Mouse (Mus musculus) midbrain, postnatal 0 days (tissue): ENCODE measurements around the gene Olfr1342. TPM values are rescaled to one million over a fixed set of nuclear protein-coding genes. Genes with fewer than 3 reads are reported as not detected.

Experiments
- ATAC-seq: fragments of 200-750 bp; cut with Nextera tagmentation; 2 replicates; pipeline ENCODE4 v1.8.0; 2017; ENCODE audit warnings: moderate number of reproducible peaks, mild to moderate bottlenecking, moderate TSS enrichment, moderate library complexity; ENCODE audit not compliant: low FRiP score
- DNase-seq: peaks from one replicate; pipeline ENCODE4 v3.0.0-alpha.2; 2015; ENCODE audit warnings: low spot score
- H3K27ac ChIP-seq: fragments of 300-500 bp; sonication (generic); 2 replicates; pipeline ENCODE4 v1.5.1; 2014; ENCODE audit warnings: low read depth, mild to moderate bottlenecking, low read length, mixed read lengths
- H3K27me3 ChIP-seq: fragments of 300-500 bp; sonication (generic); 2 replicates; pipeline ENCODE4 v1.6.1; 2014; ENCODE audit warnings: low read length, control low read depth, mixed read lengths; ENCODE audit not compliant: insufficient read depth
- H3K36me3 ChIP-seq: fragments of 300-500 bp; sonication (generic); 2 replicates; pipeline ENCODE4 v1.6.1; 2014; ENCODE audit warnings: low read length, control low read depth, mixed read lengths; ENCODE audit not compliant: insufficient read depth
- H3K4me1 ChIP-seq: fragments of 300-500 bp; sonication (generic); 2 replicates; pipeline ENCODE4 v1.6.1; 2014; ENCODE audit warnings: mild to moderate bottlenecking, control low read depth, antibody characterized with exemption, low read length, mixed read lengths; ENCODE audit not compliant: insufficient read depth
- H3K4me2 ChIP-seq: fragments of 300-500 bp; sonication (generic); 2 replicates; pipeline ENCODE4 v1.6.1; 2014; ENCODE audit warnings: low read depth, mild to moderate bottlenecking, low read length, mixed read lengths; ENCODE audit not compliant: poor library complexity, severe bottlenecking
- H3K4me3 ChIP-seq: fragments of 300-500 bp; sonication (generic); 2 replicates; pipeline ENCODE4 v1.5.1; 2014; ENCODE audit warnings: low read depth, mild to moderate bottlenecking, low read length, moderate library complexity
- H3K9ac ChIP-seq: fragments of 300-500 bp; sonication (generic); replicated peaks from 2 replicates; pipeline ENCODE4 v1.6.1; 2014; ENCODE audit warnings: mild to moderate bottlenecking, low read length, moderate library complexity, mixed read lengths; ENCODE audit not compliant: poor library complexity, severe bottlenecking
- H3K9me3 ChIP-seq: fragments of 300-500 bp; sonication (generic); 2 replicates; pipeline ENCODE4 v1.6.1; 2016; ENCODE audit warnings: low read length, control low read depth
- CTCF ChIP-seq: IDR thresholded peaks from 2 replicates; pipeline ENCODE4 v1.5.1; 2016; ENCODE audit warnings: antibody characterized with exemption, mild to moderate bottlenecking
- WGBS: fragments of 180-500 bp; shearing (Covaris S2); extraction: QIAGEN DNeasy Blood & Tissue Kit; methylation state at CpG from one replicate; pipeline ENCODE4 v1.1.7; 2014; 5-methylcytosine and 5-hydroxymethylcytosine counted together
- polyA plus RNA-seq: library from polyadenylated mRNA; unstranded; fragments of >200 nt; fragmentation: Nextera tagmentation; extraction: Ambion mirVana; gene quantifications from 2 replicates; pipeline ENCODE4 v1.2.1, GENCODE M21; 2015
- total RNA-seq: library from RNA; depleted of rRNA; stranded (reverse); fragments of >200 nt; gene quantifications from 2 replicates; pipeline ENCODE4 v1.2.3, GENCODE M21; 2014

Olfr1342 gene
- total and polyA plus RNA-seq, 2 experiments from 2014 or later: not detected

DNA sequence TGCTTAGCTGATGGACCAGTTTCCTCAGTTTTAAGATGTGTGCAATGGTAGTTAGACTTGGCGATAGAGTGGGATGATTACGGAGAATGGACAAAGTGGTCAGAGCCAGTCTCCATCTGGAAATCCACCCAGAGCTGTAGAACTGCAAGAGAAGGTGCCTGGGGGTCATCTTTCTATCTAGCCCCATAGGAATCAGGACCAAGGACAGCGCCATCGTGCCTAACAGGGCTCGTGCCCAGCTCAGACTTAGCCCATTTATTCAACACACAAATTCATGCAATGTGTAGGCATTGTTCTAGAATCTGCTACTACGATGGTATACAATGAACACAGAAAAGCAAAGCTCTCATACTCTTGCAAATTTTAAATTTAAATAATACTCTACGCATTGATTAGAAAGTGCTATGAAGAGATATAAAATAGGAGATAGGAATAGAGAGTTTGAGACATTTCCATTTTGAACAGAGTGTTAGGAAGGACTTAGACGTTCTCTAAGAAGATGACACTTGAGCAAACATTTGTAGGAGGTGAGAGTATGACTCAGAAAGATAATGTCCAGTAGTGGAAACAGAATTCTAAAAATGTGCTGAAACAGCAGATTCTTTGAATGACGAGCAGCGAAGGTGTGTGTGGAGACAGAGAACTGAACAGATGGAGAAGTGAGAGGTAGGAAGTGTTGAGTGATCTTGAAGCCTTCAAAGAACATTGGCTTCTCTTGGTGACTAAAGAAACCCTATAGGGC lies 29.4 kb upstream of the Olfr1342 start:
- ATAC-seq: no peak
- Histone ChIP-seq H3K27ac (no peak overlapping the region), H3K4me2 (no peak overlapping the region), H3K4me3 (no peak overlapping the region), H3K9ac (no peak overlapping the region), H3K36me3 (no peaks in the 10 kb centered on the region), H3K27me3 (no peaks in the 10 kb centered on the region), H3K9me3 (no peaks in the 10 kb centered on the region), H3K4me1 (no peaks in the 10 kb centered on the region)
- TF ChIP-seq CTCF: no peak
- DNase-seq: no peak
- WGBS: 58% methylated on average over 10 of the region's 10 CpGs

DNA sequence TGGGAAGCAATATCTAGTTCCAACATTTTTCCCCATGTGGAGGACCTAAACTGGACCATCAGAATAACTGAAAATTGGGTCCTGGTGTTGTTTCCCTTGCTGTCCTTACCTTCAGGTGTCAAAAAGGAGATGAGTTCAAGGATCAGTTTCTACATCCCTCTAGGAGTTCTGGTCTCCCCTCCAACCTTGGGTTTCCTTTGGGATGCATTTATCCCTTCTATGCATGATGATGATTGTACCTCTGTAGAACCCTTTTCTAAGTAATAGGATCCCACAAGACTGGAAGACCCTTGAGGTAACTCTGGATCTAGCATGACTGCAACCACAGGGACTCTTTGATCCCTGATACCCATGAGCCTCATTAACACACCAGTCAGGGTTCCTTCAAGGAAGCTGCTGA lies 27.3 kb upstream of the Olfr1342 start, which contains the start of gene Olfr1340:
TSS of gene Olfr1340 (plus strand) at position 301 of the 400 bp plus-strand sequence.
- Histone ChIP-seq H3K9ac (no peak within 1 kb of the TSS), H3K36me3 (no peaks in the 10 kb centered on the region), H3K4me1 (no peaks in the 10 kb centered on the region), H3K4me3 (no peak within 1 kb of the TSS), H3K27ac (no peak within 1 kb of the TSS), H3K27me3 (no peaks in the 10 kb centered on the region), H3K9me3 (no peaks in the 10 kb centered on the region), H3K4me2 (no peak within 1 kb of the TSS)
- TF ChIP-seq CTCF: no peak
- ATAC-seq (no peak), DNase-seq (no peak)

DNA sequence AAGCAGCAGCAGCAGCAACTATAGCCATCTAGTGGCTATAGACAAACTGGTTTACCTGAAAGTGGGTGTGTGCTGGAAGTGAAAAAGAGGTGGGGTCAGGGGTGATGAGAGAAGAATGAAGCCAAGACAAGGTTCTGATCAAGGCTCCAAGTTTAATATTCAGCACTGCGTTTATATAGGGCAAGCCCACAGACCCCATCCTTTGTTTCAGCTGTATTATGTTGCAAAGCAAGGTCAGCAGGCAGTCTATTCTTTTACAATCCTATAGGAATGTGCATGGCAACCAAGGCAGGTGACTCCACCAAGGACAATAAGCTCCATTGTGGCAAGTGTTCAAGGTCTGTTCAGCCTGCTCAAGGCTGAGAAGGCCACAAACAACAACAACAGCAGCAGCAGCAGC lies 19.1 kb upstream of the Olfr1342 start:
- no peak for TF ChIP-seq CTCF
- H3K27me3 ChIP-seq: no peaks in the 10 kb centered on the region
- H3K36me3 ChIP-seq: no peaks in the 10 kb centered on the region
- no peak overlapping the region for H3K4me2 ChIP-seq
- no peak overlapping the region for H3K9ac ChIP-seq
- no peaks in the 10 kb centered on the region for H3K4me1 ChIP-seq
- ATAC-seq (no peak), DNase-seq (no peak)
- WGBS: 15% methylated on average over 1 of the region's 1 CpGs
- H3K4me3 ChIP-seq: no peak overlapping the region
- no peak overlapping the region for H3K27ac ChIP-seq
- H3K9me3 ChIP-seq: no peaks in the 10 kb centered on the region

DNA sequence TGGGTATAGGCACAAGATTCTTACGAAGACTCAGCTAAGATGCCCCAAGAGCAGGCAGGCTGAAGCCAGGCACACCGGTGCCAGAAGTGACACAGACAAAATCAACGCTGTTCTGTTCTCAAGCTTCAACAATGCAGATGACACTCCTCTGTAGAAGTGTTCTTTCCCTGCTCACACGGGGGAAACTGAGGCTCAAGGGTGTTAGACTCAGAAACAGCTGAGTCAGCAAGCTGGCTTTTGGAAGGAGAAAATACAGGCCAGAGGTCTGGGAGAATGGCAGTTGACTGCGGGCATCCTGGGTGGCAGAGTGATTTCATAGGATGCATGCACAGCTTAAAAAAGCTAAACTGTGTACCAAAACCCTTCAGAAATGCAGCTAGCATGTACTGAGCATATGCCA lies 15.5 kb upstream of the Olfr1342 start:
- Histone ChIP-seq H3K9ac (no peak overlapping the region), H3K9me3 (no peaks in the 10 kb centered on the region), H3K36me3 (no peaks in the 10 kb centered on the region), H3K4me3 (no peak overlapping the region), H3K4me1 (no peaks in the 10 kb centered on the region), H3K27ac (no peak overlapping the region), H3K27me3 (no peaks in the 10 kb centered on the region), H3K4me2 (no peak overlapping the region)
- ATAC-seq (no peak), DNase-seq (no peak)
- 87% methylated on average over 5 of the region's 5 CpGs for WGBS
- no peak for TF ChIP-seq CTCF

DNA sequence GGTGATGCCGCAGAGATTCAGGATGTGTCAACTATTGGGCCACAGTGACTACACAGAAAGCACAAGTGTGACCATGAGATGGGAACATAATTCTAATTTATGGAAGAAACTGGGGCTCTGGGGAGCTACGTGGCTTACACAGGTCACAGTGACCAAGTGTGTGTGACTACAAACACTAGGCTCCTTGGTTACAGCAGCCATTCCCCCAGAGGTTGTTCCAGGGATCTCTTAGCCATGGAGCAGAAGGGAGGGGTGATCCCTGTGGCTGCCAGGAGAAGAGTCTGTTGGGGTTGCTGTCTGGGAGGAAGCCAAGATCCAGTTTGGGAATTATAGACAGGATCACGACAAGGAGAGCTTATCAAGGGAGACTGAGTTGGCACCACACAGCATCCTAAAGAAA lies 10.7 kb upstream of the Olfr1342 start, which contains the start of gene Olfr1341:
TSS of gene Olfr1341 (plus strand) at position 301 of the 400 bp plus-strand sequence.
- Histone ChIP-seq H3K4me3 (no peak within 1 kb of the TSS), H3K4me1 (no peaks in the 10 kb centered on the region), H3K36me3 (no peaks in the 10 kb centered on the region), H3K27me3 (no peaks in the 10 kb centered on the region), H3K9me3 (no peaks in the 10 kb centered on the region), H3K9ac (no peak within 1 kb of the TSS), H3K27ac (no peak within 1 kb of the TSS), H3K4me2 (no peak within 1 kb of the TSS)
- 80% methylated on average over 3 of the region's 3 CpGs for WGBS
- ATAC-seq: no peak
- no peak for TF ChIP-seq CTCF
- DNase-seq: no peak

DNA sequence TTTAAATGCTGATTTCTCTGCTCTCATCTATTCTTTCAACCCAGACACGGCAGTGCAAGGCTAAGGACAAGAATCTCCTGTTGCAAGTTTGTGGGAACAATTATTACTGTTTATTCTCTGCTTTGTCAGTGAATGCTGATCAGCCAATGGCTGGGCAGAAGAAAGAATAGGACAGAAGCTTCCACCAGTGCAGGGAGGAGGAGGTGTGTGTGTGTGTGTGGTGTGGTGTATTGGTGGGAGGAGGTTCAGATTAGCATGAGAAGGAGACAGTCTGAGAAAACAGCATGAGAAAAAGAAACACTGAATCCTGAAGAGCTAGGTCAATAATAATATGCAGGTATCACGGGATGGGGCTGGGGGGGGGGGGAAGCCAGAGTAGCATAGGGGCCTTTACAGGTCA lies 1.3 kb upstream of the Olfr1342 start:
- Histone ChIP-seq H3K4me3 (no peak overlapping the region), H3K36me3 (no peaks in the 10 kb centered on the region), H3K4me1 (no peaks in the 10 kb centered on the region), H3K4me2 (no peak overlapping the region), H3K27me3 (no peaks in the 10 kb centered on the region), H3K9ac (no peak overlapping the region), H3K27ac (no peak overlapping the region), H3K9me3 (no peaks in the 10 kb centered on the region)
- 37% methylated on average over 2 of the region's 2 CpGs for WGBS
- DNase-seq (peak; percentile 14), ATAC-seq (no peak)
- no peak for TF ChIP-seq CTCF
